Mouse (Mus musculus) small intestine, adult 10 weeks (tissue): ENCODE data around the gene Cutal. TPM values are rescaled to one million over a fixed set of nuclear protein-coding genes. Genes with fewer than 3 reads are reported as not detected.

Experiments
- polyA plus RNA-seq: library from polyadenylated mRNA; stranded (reverse); fragments of 350-450 nt; fragmentation: Illumina TruSeq; extraction: RNeasy Lipid Tissue Mini Kit (QIAGEN cat#74804); gene quantifications from one replicate; pipeline ENCODE4 v1.2.3, GENCODE M21; 2014; ENCODE audit warnings: low replicate concordance

The Cutal gene
- polyA plus RNA-seq, result 2.4 TPM

DNA sequence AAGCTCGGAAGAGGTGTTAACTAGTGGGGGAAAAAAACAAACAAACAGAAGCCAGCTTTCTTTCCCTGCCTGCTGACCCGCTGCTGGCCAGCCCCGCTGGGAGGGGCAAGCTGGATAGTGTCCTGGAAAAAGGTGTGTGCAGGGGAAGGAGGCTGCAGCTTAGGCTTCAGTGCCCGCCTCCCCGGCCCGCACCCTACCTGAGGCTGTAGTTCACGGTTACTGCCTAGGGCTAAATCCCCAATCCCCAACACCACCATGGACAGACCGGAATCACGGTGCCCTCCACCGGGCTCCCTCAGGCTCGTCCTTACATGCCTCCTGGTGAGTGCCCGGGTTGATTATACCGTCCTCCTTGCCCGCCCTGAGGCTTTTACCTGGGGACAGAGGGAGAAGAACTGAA, at the start of gene Cutal:
Gene Cutal, plus strand, starts transcription at position 126 of the 400 bp plus-strand sequence.

DNA sequence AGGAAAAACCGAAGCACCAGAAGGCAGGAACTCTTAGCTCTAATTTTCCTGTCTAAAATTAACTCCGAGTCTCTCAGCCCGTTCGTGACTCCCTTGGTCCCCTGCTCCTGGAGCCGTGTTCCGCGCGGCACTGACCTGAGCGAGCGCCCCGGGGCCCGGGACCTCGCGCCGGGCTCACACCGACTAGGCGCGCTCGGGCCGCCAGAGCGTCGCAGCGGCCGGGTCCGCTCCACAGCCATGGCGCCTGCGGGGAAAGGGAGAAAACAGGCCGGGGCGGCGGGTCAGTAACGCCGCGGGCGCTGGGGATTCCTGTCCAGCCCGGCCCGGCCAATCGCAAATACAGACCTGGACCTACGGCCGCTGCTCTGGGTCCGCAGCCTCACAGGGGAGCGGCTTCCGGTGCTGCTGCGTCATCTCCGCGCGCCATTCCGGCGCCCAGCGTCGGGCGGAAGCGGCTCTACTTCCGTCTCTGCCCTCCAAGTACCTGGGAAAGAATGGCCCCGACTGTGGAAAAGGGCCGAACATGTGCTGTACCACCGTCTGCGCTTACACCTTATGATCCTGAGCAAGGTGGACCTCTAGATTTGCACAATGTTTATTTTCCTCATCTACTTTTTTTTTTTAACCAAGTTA, 48.3 kb upstream of the Cutal start, which contains the start of gene Fbxw2:
Gene Fbxw2, minus strand, starts transcription at position 485 of the 633 bp plus-strand sequence.

DNA sequence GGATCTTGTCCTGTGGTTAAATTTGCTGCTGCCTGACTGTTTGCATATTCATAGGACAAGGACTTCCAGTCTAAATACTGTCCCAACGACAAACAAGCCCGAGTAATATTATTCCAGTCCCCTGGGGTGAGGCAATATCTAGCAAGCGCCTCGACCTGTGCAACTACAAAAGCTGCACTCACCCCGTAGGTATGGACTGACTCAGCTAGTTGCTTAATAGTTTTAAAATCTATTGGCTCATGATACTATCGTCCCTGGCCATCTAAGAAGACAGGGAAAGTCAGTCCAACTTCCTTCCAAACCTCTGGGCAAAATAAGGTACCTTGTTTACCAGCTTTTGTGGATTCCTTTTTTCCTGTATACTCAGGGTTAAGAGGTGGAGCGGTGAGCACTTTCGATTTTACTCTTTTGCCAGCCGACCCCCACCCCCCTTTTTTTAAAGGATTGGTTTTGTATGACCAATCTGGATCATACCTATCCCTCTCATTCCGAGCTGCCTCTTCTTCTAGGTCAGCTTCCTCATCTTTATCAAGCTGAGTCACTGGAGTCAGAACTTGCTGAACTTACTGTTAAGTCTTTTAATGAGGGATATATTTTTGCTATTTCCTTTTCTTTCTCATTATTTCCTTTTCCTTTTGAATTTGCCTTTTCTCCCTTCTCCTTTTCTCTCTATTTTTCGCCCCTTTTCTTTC, 41.3 kb upstream of the Cutal start, which contains the start of gene Gm34653:
Gene Gm34653, plus strand, starts transcription at position 242 of the 692 bp plus-strand sequence.

DNA sequence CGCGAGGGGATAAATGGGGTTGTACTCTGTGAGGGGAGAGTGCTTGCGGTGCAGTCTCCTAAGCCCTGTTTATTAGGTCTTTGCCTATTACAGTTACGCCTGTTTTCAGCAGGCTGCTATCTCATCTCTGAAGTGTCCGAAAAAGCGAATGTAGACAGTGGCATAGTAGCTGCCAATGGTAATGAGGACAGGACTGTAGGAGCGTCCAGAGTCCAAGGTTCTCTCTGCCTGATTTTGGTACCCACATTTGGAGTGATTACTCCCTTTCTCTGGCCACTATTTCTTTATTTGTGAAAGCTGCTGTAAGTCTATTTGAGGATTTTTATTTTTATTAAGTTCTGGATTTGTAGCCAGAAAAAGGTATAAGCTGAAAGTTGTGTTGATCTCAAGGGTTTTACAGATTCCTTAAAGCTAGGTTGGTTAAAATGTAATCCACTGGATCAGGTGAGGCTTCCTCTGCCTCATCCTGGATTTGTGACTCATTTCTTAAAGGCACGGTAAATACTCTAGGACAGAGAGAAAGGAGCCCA, 685 bp downstream of the Cutal start, which contains the start of gene Psmd5:
Gene Psmd5, minus strand, starts transcription at position 153 of the 530 bp plus-strand sequence.

DNA sequence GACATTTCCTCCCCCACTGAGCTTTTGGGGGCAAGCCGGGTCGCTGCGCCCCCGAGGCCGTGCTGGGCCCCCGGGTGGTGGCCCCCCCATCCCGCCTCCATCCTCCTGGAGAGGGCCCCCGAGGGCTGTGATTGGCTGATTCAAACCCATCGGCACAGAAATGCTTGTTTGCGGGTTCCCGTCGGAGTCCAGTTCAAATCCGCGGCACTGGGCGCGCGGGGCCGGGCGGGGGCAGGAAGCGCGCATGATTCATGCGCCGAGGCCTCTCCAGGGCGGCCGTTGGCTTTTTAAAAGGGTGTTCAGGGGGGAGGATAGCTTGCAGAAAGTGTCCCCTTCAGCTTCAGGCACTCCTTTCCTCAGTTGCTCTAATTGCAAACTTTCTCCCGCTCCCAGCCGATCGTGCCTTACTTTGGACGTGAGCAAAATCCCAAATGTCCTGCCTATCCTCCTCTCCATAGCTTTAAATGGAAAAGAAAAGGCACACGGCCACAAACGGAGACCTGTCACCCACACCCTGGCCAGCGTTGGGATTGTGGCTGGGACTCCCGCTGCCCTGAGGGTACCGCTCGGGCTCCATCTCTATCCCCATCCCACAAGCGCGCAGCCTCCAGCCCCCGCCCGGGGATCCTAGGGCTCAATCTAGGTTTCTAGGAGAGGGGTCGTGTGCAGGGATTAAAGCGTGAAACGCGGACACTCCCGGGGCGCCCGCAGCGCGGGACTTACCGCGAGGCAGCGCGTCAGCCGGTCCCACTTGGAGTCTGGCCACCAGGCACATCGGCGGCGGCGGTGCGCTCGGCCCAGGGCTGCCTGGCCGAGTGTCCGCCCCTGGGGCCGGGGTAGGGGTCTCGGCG, 39.2 kb downstream of the Cutal start, which contains the start of gene Phf19:
Gene Phf19, minus strand, starts transcription at position 809 of the 851 bp plus-strand sequence.

Other genes with a start within 250 kb of the Cutal start
- 36.3 TPM for gene Gapvd1, start 119.2 kb upstream of the Cutal start, polyA plus RNA-seq
- 997 TPM for gene Hspa5, start 102.4 kb upstream of the Cutal start, polyA plus RNA-seq
- gene Rabepk, start 74.5 kb upstream of the Cutal start, polyA plus RNA-seq, result 4.1 TPM
- gene Fbxw2, start 48.1 kb upstream of the Cutal start, polyA plus RNA-seq, result 60.2 TPM
- gene Gm34653, start 41.4 kb upstream of the Cutal start, polyA plus RNA-seq, result not detected
- gene Psmd5, start 572 bp downstream of the Cutal start, polyA plus RNA-seq, result 21.5 TPM
- gene Phf19, start 39.6 kb downstream of the Cutal start, polyA plus RNA-seq, result 0.67 TPM
- gene Traf1, start 87.4 kb downstream of the Cutal start, polyA plus RNA-seq, result 1.7 TPM
- gene Hc, start 187.0 kb downstream of the Cutal start, polyA plus RNA-seq, result not detected
- 1.1 TPM for gene AI182371, start 227.1 kb downstream of the Cutal start, polyA plus RNA-seq
- 33.2 TPM for gene Cntrl, start 235.1 kb downstream of the Cutal start, polyA plus RNA-seq